Mouse (Mus musculus): Measurements from ENCODE around the gene 6430628N08Rik.

- TF ChIP-seq GATA1 (IDR thresholded peaks at IDR 0.05; ENCODE audit: borderline replicate concordance, low read length) (no peak), FLI1 (IDR thresholded peaks at IDR 0.05; ENCODE audit: low read length) (no peak)
These were observed 46.2 kb downstream of the 6430628N08Rik start for GRCm38 (mm10) chr4:115936646-115937045.

Data from megakaryocyte, embryonic 14.5 days (primary cell).